Mouse (Mus musculus) kidney, adult 2 months (tissue): ENCODE results near the gene Sptan1. TPM values are rescaled to one million over a fixed set of nuclear protein-coding genes. Genes with fewer than 3 reads are reported as not detected.

Source experiments
- DNase-seq: peaks from one replicate; pipeline ENCODE4 v3.0.0; 2021
- H3K27ac ChIP-seq: fragments of 200-500 bp; 2 replicates; pipeline ENCODE4 v1.5.1; 2012; ENCODE audit warnings: low read depth, low read length, control low read depth, inconsistent platforms; ENCODE audit not compliant: insufficient read depth
- H3K27me3 ChIP-seq: fragments of 200-500 bp; replicated peaks from 2 replicates; pipeline ENCODE4 v1.6.1; 2012; ENCODE audit warnings: mild to moderate bottlenecking, moderate library complexity, low read length, inconsistent platforms; ENCODE audit not compliant: control insufficient read depth, insufficient read depth
- H3K36me3 ChIP-seq: fragments of 200-500 bp; 2 replicates; pipeline ENCODE4 v1.6.1; 2012; ENCODE audit warnings: mild to moderate bottlenecking, moderate library complexity, low read length, inconsistent platforms; ENCODE audit not compliant: control insufficient read depth, insufficient read depth
- H3K4me1 ChIP-seq: fragments of 200-500 bp; 2 replicates; pipeline ENCODE4 v1.6.1; 2011; ENCODE audit warnings: low read length; ENCODE audit not compliant: control insufficient read depth, insufficient read depth
- H3K4me3 ChIP-seq: fragments of 200-500 bp; 2 replicates; pipeline ENCODE4 v1.5.1; 2011; ENCODE audit warnings: mild to moderate bottlenecking, low read depth, low read length, control low read depth; ENCODE audit not compliant: insufficient read depth
- CTCF ChIP-seq: fragments of 200-500 bp; conservative IDR thresholded peaks from 2 replicates; pipeline ENCODE4 v1.5.1; 2011; ENCODE audit warnings: low read depth, mild to moderate bottlenecking, control low read depth, low read length, moderate library complexity, mixed read lengths; ENCODE audit not compliant: insufficient read depth, insufficient read length
- POLR2A ChIP-seq: fragments of 200-500 bp; IDR thresholded peaks from one replicate; pipeline ENCODE4 v1.6.1; 2011; ENCODE audit warnings: low read depth, low read length, control low read depth
- WGBS: fragments of 180-500 bp; shearing (Covaris S2); methylation state at CpG from one replicate; pipeline ENCODE4 v1.1.7; 2018; 5-methylcytosine and 5-hydroxymethylcytosine counted together
- polyA plus RNA-seq: library from polyadenylated mRNA; depleted of rRNA; stranded (reverse); fragments of >200 nt; gene quantifications from 2 replicates; pipeline ENCODE4 v1.2.3, GENCODE M21; 2012

The Sptan1 gene
- polyA plus RNA-seq, 1 experiment = 237 TPM

GRCm38 (mm10) chr2:30032957-30033356, 67.6 kb downstream of the Sptan1 start:
- Histone ChIP-seq H3K36me3 (peaks cover 5% of the 10 kb centered on the region; the same call in 1 of the 2 replicates), H3K4me3 (no peak overlapping the region), H3K27me3 (no peaks in the 10 kb centered on the region), H3K4me1 (no peaks in the 10 kb centered on the region), H3K27ac (no peak overlapping the region)
- DNase-seq = no peak
- no peak for TF ChIP-seq POLR2A
- no peak for TF ChIP-seq CTCF
- 55% methylated on average over 6 of the region's 6 CpGs for WGBS

GRCm38 (mm10) chr2:30037762-30038161, 72.4 kb downstream of the Sptan1 start:
- Histone ChIP-seq H3K36me3 (no peaks in the 10 kb centered on the region), H3K4me3 (no peak overlapping the region), H3K4me1 (no peaks in the 10 kb centered on the region), H3K27ac (no peak overlapping the region), H3K27me3 (no peaks in the 10 kb centered on the region)
- TF ChIP-seq CTCF (no peak), POLR2A (no peak)
- 74% methylated on average over 2 of the region's 2 CpGs for WGBS
- DNase-seq = no peak

- Histone ChIP-seq H3K27me3 (no peaks in the 10 kb centered on the region), H3K27ac (no peak overlapping the region), H3K4me3 (no peak overlapping the region), H3K36me3 (no peaks in the 10 kb centered on the region), H3K4me1 (no peaks in the 10 kb centered on the region)
- no peak for DNase-seq
- TF ChIP-seq POLR2A = no peak
- no peak for TF ChIP-seq CTCF
- WGBS = 68% methylated on average over 10 of the region's 10 CpGs
These were observed 73.0 kb downstream of the Sptan1 start for GRCm38 (mm10) chr2:30038370-30038769.

- no peak overlapping the region for H3K4me3 ChIP-seq
- no peaks in the 10 kb centered on the region for H3K4me1 ChIP-seq
- H3K36me3 ChIP-seq = no peaks in the 10 kb centered on the region
- no peak for DNase-seq
- no peaks in the 10 kb centered on the region for H3K27me3 ChIP-seq
- no peak for TF ChIP-seq POLR2A
- no peak for TF ChIP-seq CTCF
- H3K27ac ChIP-seq = no peak overlapping the region
These were observed 74.3 kb downstream of the Sptan1 start for GRCm38 (mm10) chr2:30039687-30040086.

GRCm38 (mm10) chr2:30042445-30042844, 77.1 kb downstream of the Sptan1 start:
- DNase-seq = peak; percentile 80
- Histone ChIP-seq H3K27ac (no peak overlapping the region), H3K4me1 (no peaks in the 10 kb centered on the region), H3K36me3 (no peaks in the 10 kb centered on the region), H3K27me3 (no peaks in the 10 kb centered on the region), H3K4me3 (no peak overlapping the region)
- 5% methylated on average over 4 of the region's 4 CpGs for WGBS
- TF ChIP-seq POLR2A (no peak), CTCF (peak; percentile 89)

GRCm38 (mm10) chr2:30044550-30044949, 79.2 kb downstream of the Sptan1 start:
- TF ChIP-seq POLR2A = no peak
- no peak for TF ChIP-seq CTCF
- Histone ChIP-seq H3K27me3 (no peaks in the 10 kb centered on the region), H3K27ac (no peak overlapping the region), H3K36me3 (no peaks in the 10 kb centered on the region), H3K4me3 (no peak overlapping the region), H3K4me1 (no peaks in the 10 kb centered on the region; the same call in 1 of the 2 replicates)
- DNase-seq = no peak
- WGBS = 95% methylated on average over 5 of the region's 5 CpGs

- H3K4me3 ChIP-seq = no peak overlapping the region
- TF ChIP-seq POLR2A = no peak
- no peak for TF ChIP-seq CTCF
- no peaks in the 10 kb centered on the region for H3K36me3 ChIP-seq
- no peak for DNase-seq
- 66% methylated on average over 6 of the region's 6 CpGs for WGBS
- no peaks in the 10 kb centered on the region; the same call in 1 of the 2 replicates for H3K4me1 ChIP-seq
- no peak overlapping the region for H3K27ac ChIP-seq
- H3K27me3 ChIP-seq = no peaks in the 10 kb centered on the region
These were observed 81.8 kb downstream of the Sptan1 start for GRCm38 (mm10) chr2:30047127-30047526.
